Mouse (Mus musculus): ENCODE measurements around the gene Cdk14.

The Cdk14 gene

GRCm38 (mm10) chr5:5320506-5321181 lies 99.5 kb downstream of the Cdk14 start:
- DNase-seq (ENCODE audit: extremely low read depth, insufficient read length, low spot score): peak; percentile 74

GRCm38 (mm10) chr5:5319824-5320505 lies 100.1 kb downstream of the Cdk14 start:
- DNase-seq (ENCODE audit: extremely low read depth, insufficient read length, low spot score): no peak

GRCm38 (mm10) chr5:5314270-5314669 lies 105.8 kb downstream of the Cdk14 start:
- no peak for DNase-seq (ENCODE audit: extremely low read depth, insufficient read length, low spot score)

GRCm38 (mm10) chr5:5313195-5313760 lies 106.8 kb downstream of the Cdk14 start:
- no peak for DNase-seq (ENCODE audit: extremely low read depth, insufficient read length, low spot score)

DNA sequence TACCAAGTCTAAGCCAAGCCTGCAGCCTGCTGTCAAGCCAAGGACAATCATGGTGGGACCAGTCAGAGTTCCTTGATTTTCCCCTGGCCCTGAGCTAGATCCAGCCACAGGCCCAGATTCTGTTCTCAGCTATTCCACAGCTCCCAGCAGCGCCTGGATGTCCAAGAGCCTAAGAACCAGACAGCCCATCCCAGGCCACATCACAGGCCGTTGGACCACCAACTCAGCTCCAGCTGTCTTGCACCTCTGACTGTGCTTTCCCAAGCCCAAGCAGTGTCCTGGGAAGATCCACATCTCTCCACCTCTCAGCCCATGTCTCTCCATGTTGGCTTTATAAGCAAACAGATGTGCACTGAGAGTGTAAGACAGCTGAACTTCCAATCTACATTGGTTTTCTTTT lies 114.8 kb downstream of the Cdk14 start:
- DNase-seq (ENCODE audit: extremely low read depth, insufficient read length, low spot score): no peak

- no peak for DNase-seq (ENCODE audit: extremely low read depth, insufficient read length, low spot score)
Observed at GRCm38 (mm10) chr5:5303102-5303670, 116.9 kb downstream of the Cdk14 start.

DNA sequence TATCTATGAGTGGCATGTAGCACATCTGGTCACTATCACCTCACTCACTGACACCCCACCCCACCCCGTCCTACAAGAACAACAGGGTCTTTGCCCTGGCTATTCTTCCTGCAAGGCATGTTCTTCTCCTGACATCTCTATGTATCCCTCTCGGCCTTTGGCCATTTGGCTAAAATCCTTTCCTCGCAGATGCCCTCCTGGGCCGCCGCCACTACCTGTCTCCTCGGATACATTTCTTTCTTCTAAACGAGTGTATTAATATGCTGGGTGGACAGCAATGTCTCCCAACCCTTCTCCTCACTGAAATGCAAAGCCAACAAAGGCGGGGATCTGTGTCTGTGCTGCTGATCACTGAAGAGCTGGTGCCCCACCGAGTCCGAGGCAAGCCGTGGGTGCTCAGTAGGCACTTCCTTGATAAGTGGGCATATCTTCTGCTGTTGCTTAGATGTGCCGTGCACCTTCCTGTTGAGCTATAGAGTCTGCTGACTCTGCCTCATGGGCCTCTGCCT lies 118.5 kb downstream of the Cdk14 start:
- no peak for DNase-seq (ENCODE audit: extremely low read depth, insufficient read length, low spot score)

DNA sequence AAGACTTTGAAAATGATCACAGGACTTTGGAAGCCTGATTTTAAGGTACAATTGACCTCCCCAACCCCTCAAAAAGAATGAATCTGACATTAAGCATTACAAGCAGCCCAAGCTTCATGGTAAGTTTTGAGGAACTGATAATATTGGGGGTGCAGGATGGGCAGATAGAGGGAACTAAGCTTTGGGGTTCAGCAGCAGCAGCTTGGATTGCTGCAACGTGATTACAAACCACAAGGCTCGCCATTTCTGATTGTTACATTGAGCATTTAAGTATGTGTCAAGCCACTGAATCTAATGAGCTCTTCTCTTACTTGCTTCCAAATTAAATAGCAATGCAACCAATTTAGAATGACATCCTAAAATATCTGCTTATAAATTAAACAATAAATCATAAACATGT lies 119.1 kb downstream of the Cdk14 start:
- no peak for DNase-seq (ENCODE audit: extremely low read depth, insufficient read length, low spot score)

GRCm38 (mm10) chr5:5300290-5300689 lies 119.8 kb downstream of the Cdk14 start:
- no peak for DNase-seq (ENCODE audit: extremely low read depth, insufficient read length, low spot score)

DNA sequence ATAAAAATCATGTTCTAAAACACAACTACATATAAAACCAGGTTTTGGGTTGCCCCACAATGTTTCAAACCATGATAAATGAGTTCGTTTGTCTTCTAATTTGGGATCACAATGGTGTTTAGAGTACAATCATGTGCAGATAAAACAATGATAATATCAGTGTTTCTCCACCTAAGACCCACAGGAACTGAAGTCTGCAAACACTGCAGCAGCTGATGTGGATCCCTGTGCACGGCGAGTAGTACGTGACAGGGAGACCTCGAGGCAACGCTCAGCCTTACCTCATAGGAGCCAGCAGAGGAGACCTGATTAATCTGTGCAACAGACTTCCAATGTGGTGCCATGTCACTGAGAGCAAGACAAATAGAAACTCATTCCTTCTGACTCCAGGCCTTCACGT lies 122.9 kb downstream of the Cdk14 start:
- no peak for DNase-seq (ENCODE audit: extremely low read depth, insufficient read length, low spot score)

- no peak for DNase-seq (ENCODE audit: extremely low read depth, insufficient read length, low spot score)
Observed at GRCm38 (mm10) chr5:5296773-5297172, 123.3 kb downstream of the Cdk14 start.

- no peak for DNase-seq (ENCODE audit: extremely low read depth, insufficient read length, low spot score)
Observed at GRCm38 (mm10) chr5:5292830-5293542, 127.1 kb downstream of the Cdk14 start.

DNA sequence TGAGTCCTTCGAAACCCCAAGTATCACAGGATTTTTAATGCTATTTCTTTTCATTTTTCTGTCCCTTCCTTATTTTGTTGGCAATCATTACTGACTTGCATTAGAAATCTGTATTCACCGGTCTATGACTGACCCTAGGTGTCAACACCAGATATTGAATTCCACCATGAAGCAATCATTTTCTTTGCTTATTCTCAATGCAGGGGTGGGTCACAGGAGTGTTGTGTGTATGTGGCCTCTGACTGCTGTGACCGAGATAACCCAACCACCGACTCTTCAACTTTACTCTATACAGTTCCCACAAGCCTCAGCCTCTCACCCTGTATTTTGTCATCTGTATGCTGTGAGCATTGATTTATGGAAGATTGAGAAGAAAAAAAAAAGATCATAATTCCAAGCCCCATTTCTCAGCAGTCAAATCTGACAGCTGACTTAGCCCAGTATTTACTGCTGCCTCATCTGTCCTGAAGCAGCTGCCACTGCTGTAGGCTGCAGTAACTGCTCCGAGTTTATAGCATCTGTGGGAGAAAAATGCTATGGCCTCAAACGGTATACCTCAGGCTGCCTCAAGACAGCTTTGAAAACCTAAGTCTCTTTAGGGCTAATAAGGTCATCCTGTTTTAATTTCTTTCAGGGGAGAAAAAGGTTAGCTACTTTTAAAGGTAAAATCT lies 128.7 kb downstream of the Cdk14 start:
- no peak for DNase-seq (ENCODE audit: extremely low read depth, insufficient read length, low spot score)

DNA sequence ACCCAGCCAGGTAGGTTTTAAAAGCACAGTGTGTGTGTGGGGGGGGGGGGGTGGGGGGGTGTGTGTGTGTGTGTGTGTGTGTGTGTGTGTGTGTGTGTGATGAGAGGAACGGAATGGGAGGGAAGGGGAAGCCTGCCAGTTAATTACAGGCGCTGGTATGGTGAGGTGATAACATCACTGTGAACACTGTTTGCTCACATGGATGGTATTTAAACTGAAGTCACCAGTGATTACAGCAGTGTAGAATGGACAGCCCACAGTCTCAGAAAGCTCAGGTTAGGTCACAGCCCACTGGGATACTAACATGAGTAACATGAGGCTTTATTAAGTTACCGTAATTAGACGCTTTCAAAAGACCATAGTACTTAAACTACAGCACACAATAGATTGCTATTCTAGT lies 129.4 kb downstream of the Cdk14 start:
- DNase-seq (ENCODE audit: extremely low read depth, insufficient read length, low spot score): no peak

GRCm38 (mm10) chr5:5285876-5286275 lies 134.2 kb downstream of the Cdk14 start:
- DNase-seq (ENCODE audit: extremely low read depth, insufficient read length, low spot score): peak; percentile 38

- DNase-seq (ENCODE audit: extremely low read depth, insufficient read length, low spot score): no peak
Observed at GRCm38 (mm10) chr5:5284531-5284930, 135.6 kb downstream of the Cdk14 start.

DNA sequence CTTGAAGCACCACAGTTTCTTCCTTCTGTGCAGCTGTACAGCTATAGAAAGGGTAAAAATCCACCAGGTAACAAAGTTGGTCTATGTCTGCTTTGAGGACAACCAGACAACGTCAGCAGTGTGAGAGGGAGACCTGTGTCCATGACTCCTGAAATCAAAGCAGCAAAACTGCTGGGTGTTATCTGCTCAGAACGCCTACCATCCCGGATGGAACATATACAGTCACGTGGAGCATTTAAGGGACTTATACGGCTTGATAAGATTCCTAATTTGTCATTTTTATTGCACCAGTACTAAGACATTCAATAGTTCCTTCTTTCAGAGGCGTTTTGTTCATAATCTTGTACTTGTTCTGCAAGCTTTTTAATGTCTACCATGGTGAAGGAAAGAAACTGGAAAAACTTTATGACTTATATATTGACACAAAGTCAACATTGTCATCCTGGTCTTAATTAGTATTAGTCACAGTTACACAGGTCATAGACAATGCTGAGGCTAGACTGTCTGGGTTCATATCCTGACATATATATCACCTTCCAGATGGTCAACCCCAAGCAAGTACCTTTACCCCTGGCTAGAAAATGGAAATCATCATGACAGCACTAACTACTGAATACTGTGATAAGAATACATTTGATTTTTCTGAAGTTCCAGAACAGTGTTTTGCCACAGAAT lies 136.2 kb downstream of the Cdk14 start:
- DNase-seq (ENCODE audit: extremely low read depth, insufficient read length, low spot score): no peak

DNA sequence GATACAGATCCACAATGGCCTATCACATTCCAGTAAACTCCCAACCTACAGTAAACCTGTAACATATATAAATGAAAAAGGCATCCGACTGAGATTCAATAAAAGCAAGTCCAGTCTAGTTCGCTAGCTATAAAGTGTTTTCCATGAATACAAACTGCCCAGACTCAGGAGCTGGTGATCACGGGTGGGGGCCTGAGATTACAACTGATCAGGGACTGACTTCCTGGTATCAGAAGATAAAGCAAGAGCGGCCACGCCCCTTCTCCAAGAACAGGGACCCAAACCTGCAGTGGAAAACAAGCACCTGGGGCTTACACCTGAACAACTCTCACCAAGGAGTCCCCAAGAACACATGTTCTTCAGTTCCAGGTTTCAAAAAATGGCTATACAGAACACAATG lies 137.7 kb downstream of the Cdk14 start:
- no peak for DNase-seq (ENCODE audit: extremely low read depth, insufficient read length, low spot score)

- no peak for DNase-seq (ENCODE audit: extremely low read depth, insufficient read length, low spot score)
Observed at GRCm38 (mm10) chr5:5275321-5275720, 144.8 kb downstream of the Cdk14 start.

DNA sequence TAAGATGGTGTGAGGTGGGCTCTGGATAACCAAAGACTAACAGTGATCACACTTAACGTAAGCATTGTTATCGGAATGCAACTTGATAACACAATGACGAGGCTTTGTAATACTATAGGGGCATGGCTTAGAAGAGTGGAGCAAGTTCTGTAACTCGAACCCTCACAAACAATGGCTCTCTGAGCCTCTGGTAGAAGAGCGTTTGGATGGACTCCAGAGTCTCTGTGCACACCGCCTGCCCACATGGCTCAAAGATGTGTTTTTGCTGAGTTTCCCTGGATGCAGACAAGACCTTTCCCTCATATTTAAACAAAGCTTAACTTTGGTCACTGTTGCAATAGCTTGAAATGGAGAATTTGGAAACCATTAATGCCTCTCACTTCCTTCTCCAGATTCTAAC lies 145.8 kb downstream of the Cdk14 start:
- no peak for DNase-seq (ENCODE audit: extremely low read depth, insufficient read length, low spot score)
